Mouse (Mus musculus): Measurements from ENCODE around the gene Plbd2.
"Not testable (repeated sequence)": the region's sequence is repeated elsewhere in the genome, so short reads cannot be mapped to it uniquely, and the experiment has no call there.

Gene Plbd2

DNA sequence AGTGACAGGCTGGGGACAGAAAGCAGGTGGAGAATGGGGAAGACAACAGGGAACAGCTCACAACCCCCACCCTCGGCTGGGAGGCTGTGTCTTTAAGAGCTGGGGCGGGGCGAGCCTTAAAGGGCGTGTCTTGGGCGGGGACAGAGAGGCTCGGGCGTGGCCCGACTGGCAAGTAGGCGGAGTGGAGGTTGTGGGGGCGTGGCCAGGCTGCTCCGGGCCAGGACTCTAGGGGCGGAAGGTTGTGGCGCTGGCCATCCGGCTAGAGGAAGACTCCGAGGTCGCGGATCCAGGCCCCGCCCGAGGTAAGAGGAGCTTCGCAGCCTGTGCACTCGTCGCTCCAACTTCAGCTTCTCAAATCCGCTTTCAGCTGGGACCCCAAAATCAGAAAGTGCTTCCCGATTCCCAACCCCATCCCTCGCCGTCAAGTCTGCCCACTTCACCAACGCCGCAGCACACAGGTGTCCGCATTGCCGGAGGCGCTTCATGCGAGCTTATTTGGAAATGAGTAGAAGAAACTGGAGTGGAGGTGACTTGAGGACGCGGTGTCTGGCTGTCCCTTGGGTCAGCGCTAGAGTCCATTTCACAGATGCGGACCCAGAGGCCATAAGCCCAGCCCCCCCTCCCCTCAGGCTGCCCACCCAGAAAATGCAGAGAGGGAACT lies 7.7 kb upstream of the Plbd2 start, which contains the start of gene Slc8b1:
Gene Slc8b1 (plus strand): TSS at position 187 of the 661 bp plus-strand sequence.
- peak; percentile 99 for DNase-seq

DNA sequence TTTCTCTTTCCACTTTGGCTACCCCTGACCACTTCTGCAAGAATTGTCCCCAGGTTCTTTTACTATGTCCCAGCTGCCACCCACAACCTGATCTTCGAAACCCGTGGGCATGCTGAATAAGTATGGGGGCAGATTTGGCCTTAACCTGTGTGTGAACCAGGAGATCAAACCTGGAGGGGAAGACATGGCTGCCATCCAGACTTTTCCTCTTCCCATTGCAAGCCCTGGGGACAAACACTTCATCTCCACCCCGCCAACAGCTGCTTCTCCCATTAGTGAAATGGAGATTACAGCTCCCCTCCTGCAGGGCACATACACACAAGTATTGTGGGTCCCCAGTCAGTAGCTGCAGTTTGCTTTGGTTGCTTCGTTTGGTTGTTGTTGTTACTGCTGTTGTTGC lies 3.9 kb upstream of the Plbd2 start:
- peak; percentile 95 for DNase-seq

DNA sequence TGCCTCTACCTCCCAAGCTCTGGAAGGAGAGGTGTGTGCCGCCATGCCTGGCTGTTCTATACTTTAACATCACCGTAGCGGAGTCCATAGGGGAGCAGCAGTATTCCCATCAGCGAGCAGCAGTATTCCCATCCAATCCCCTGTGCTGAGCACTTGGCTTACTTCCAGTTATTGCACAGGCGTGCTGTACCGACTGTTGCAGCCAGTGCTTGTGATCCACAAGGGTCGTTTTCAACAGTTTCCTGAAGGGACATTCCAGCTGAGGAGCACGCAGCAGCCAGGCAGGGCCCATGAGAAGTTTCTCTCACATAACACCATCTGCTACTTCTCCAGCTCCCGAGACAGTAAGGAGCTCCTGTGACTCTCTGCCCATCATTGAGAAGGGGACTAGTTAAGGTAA lies 3.1 kb upstream of the Plbd2 start:
- peak; percentile 84 for DNase-seq

DNA sequence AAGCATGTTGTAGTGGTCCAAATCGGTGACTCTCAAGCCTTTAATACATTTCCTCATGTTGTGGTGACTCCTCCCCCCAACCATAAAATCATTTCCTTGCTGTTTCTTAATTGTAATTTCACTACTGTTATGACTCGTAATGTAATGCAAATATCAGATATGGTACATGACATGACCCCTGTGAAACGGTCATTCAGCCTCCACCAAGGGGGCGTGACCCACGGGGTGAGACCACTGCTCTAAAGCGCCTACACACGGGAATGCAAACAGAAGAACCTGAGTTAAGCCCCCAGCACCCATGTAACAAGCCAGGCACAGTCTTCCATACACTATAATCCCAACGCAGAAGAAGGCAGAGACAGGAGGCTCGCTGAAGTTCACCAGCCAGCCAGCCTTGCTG lies 2.4 kb upstream of the Plbd2 start:
- DNase-seq, result peak; percentile 92

DNA sequence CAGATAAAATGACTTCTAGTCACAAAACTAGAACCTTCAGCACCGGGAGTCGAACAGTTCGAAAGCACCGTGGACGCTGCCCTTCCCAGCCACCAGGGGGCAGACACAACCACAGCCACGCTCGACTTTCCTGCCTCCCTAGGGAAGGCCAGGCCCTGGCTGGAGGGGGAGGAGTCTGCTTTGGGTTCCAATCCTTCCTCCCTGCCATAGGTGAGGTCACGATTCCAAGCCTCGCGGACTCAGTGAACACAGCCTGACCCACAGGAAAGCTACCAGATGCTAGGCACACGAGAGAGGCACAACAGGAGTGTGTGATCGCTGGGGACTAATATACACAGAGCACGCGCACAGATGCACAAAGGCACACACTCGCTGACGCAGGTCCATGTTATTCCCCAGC lies 1.9 kb upstream of the Plbd2 start:
- peak; percentile 98 for DNase-seq

DNA sequence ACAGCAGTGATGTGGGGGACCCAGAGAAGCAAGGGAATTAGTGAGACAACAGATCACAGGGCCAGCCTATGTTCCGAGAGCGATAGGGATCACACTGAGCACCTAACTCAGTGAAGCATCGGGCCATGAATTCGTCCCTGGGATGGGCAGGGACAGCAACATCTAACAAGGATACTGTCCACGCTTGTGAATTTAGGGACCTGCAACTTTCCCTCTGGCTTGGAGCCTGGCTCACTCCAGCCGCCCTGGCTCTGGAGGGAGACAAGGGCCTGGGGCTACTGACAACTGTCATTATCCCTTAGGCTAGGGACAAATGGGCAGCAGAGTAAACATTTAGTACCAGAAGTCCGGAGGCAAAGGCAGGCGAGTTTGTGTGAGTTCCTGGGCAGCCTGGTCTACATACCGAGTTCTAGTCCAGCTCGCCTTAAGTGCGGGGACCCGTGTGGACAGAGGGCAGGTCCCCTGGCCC lies 716 bp downstream of the Plbd2 start:
- no peak for DNase-seq

DNA sequence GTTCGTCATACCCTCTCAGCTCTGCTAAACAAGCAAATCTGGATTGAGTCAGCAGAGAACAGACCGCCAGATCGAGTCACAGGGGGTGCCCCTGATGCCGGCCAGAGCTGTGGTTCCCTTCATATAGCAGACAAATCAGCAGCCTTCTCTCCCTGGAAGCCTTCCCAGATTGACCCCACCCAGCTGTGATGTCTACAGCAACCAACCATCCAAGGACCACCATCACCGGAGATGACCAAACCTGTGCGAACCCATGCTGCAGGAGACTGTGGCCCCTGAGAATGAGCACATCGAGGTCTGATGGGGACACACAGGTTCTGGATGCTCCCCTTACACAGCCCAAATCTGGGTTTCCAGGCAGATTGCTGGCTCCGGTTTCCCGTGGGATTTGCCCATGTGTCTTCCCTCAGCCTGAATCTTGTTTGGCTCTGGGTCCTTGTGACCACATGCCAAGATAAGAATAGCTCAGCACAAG lies 1.2 kb downstream of the Plbd2 start:
- DNase-seq, result peak; percentile 93

DNA sequence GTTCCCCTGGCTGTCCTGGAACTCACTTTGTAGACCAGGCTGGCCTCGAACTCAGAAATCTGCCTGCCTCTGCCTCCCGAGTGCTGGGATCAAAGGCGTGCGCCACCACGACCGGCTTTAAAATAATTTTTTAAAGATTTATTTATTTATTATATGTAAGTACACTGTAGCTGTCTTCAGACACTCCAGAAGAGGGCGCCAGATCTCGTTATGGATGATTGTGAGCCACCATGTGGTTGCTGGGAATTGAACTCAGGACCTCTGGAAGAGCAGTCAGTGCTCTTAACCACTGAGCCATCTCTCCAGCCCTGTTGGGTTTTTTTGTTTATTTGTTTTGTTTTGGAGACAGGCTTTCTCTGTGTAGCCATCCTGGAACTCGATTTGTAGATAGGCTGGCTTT lies 2.8 kb downstream of the Plbd2 start:
- DNase-seq, result not testable (repeated sequence)

DNA sequence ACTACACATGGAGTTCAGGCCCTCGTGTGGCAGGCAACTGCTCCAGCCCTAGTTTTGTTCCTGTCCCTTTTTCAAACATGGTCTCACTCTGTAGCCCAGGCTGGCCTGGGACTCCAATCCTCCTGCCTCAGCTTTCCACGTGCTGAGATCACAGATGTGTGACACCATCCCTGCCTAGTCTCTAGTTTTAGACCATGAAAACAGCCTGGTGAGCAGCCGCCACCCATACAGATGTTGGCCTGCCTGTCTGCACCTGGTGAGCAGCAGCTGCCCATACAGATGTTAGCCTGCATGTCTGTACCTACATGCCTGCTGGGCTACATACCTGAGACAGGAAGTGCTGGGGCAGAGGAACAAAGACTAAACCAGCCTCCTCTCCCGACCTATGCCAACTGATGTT lies 4.2 kb downstream of the Plbd2 start:
- DNase-seq, result no peak

DNA sequence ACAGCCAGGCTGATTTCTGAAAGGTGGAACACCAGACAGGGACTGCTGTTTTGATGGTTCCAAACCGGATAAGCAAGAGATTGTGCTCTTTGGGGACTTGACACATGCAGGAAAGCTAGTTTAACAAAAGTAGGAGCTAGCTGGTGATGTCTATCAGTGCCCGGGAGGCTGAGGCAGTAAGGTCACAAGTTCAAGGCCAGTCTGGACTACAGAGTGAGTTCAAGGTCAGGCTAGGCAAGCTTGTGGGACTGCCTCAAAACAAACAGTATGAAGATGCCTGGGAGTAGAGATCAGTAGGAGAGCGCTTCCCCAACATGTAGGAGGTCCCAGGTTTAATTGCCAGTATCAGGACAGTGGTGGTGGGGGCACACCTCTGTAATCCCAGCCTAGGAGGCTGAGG lies 6.4 kb downstream of the Plbd2 start:
- DNase-seq, result no peak

DNA sequence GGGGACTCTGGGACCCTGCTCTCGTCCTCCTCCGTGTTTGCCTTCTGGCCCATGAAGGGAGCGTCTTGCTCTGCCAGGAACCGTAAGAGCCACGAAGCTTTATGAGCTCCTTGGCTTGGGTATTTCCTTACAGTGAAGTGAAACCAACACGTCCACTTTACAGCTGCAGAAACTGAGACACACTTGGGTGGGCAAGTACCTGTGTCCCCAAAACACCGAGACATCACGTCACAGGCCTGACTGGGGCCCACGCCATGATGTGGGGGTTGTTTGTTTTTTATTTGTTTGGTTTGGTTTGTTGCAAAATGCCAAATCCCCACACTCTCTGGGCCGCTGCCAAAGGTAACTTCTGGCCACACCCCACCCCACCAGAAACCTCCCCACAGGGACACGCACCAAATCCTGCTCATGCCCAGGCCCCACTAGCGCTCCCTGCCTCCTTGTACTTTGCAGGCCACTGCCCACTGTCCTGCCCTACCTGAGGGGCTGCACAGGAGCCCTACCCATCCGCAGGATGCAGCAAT lies 7.7 kb downstream of the Plbd2 start:
- no peak for DNase-seq

DNA sequence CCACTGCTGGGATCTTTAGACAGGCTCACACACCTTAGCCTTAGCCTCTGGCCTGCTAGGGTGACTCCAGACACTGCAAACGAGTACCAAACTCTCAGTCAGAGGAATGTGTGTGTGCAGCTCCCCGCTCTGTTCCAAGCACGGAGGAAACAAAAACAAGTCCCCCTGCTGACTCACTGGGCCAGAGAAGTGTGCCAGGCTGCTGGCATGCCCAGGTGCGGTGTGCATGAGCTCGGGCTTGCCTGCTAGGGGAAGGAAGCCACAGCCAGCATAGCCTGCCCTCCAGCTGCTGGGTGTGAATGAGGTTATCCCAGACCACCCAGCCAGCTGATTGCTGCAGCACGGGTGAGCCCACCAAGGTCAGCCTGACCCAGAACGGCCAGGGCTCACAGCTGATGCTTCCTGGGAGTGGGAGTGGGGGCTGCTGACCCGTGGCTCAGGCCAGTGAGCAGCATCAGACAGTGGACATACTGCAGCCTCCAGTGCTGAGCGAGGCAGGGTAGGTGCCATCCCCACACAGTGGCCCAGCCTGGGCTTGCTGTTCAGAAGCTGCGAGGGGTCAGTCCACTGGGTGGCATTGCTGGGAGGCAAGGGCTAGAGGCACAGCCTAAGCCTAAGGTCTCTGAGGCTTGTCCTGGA lies 8.2 kb downstream of the Plbd2 start:
- peak; percentile 95 for DNase-seq

DNA sequence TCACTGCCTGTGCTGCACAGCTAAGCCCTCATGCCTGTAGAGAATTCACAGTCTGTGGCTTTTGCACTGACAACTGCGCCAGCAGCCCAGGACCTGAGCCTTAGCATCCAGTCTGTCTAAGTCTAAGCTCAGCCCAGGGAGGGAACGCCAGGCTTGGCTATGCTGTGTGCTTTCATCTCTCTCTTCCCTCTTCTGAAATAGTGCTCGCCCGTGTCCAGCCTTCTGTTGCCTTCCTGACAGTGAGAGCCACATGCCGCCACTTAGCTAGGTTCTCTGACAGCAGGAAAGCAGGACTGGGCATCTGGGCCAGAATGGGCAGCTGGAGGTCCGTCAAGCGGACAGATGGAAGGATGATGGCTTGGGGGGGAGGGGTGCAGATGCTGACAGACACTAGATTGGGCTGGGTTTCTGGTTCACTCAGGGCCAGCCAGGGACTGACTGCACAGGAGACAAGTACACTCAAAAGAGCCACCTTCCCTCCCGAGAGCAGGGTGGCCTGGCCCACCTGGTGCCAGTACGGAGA lies 9.5 kb downstream of the Plbd2 start:
- no peak for DNase-seq

DNA sequence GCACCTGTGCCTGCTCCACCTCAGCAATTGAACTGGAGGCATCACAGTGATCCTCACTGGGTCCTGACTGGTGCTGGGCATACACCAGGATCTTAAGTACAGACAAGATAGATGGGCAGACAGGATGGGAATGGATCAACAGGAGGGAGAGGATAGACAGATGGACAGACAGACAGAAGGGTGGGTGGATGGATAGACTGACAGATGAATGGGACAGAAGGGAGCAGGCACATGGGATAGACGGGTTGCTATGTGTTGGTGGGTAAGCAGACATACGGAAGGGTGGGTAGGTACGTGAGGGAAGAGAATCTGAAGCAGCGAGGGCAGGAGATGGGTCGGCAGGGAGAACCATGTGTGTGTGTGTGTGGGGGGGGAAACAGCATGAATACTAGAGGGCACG lies 10.0 kb downstream of the Plbd2 start:
- DNase-seq, result no peak

DNA sequence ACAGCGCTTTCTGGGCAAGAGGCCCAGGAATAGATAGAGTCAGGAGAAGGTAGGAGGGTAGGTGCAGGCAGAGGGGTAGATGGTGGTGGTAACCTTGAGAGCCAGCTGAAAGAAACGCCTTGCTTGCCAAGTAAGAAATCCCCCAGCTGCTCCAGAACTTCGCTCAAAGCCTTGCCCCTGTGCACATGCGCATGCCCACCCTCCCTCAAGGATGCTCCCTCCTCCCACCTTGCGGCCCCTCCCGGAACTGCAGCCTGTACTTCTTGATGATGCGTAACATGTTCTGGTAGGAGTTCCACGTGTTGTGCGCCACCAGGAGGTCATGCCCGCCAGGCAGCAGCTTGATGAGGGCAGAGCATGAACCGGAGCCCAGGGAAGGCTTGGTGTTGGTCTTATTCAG lies 11.0 kb downstream of the Plbd2 start:
- DNase-seq, result no peak

DNA sequence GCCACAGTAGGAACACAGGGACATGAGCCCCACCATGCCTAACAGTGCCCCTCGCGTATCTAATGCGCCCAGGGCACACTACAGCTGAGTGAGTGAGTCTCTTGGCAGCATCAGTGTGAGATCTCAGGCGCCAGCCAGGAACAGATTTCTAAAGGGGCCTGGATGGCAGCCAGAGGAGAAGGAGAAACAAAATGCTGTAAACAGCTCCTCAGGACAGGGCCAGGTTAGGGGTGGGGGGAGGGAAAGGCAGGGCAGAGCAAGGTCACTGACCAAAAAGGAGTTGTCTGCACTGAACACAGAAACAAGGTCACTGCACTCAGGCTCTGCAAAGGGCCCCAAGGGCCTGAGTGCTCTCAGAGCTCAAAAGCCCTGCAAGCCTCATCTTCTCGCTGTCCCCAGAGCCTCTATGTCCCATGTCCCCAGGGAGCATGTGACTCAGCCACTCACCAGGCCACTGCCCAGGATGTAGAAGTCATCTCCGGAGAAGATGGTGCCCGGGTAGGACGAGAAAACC lies 12.7 kb downstream of the Plbd2 start:
- DNase-seq, result peak; percentile 94

DNA sequence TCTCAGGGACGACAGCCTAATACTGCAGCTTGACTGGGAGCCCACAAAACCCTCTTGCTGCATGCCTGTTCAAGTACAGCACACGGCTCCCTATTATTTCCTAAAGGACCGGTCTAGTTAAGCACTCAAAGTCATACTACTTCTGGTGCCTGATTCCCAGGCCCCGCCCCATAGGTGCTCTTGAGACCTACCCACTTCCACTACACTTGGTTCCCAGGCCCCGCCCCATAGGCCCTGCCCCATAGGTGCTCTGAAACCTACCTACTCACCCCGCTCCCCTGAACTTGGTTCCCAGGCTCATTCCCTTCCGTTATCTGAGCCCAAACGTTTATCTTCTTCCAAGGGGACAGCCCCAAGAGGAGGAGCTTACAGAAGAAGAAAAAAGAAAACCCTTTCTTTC lies 15.6 kb downstream of the Plbd2 start:
- DNase-seq, result no peak

DNA sequence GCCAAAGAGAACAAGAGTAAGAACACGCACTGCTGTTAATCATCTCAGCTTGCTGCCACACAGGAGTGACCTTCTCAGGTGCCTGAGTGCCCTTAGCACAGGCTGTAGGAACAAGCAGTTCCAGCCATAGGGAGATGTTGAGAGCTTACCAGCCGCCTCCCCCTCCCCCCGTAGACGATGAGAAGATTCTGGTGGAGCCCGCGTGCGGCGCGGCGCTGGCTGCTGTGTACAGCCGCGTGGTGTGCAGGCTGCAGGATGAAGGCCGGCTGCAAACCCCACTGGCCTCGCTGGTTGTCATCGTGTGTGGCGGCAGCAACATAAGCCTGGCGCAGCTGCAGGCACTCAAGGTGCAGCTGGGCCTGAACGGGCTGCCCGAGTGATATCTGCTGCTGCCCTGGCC lies 20.0 kb downstream of the Plbd2 start:
- peak; percentile 88 for DNase-seq

DNA sequence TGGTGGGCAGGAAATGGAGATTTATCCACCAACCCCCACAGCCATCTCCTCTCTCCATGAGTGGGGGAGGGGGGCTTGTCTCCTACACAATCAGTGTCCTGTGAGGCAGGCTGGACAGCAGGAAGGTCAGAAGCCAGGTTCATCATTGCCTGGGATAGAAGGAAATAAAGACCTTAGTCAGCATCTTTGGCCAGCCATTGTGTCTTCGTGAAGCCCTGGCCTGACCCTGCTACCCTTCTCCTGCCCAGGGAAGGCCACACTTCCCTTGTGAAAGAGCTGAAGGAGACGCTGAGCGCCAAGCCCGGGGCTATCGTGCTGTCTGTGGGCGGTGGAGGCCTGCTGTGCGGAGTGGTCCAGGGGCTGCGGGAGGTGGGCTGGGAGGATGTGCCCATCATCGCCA lies 22.2 kb downstream of the Plbd2 start:
- DNase-seq, result no peak

DNA sequence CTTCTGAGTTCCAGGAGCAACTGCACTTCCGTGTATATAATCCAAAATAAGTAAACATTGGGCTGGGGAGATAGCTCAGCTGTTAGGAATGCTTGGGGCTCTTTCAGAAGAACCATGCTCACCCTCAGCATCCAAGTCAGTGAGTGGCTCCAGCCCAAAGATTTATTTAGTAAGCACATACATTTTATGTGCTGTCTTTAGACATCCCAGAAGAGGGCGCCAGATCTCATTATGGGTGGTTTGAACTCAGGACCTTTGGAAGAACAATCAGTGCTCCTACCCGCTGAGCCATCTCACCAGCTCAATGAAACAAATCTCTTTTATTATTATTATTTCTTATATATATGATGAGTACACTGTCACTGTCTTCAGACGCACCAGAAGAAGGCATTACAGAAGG lies 23.9 kb downstream of the Plbd2 start:
- no peak for DNase-seq

DNA sequence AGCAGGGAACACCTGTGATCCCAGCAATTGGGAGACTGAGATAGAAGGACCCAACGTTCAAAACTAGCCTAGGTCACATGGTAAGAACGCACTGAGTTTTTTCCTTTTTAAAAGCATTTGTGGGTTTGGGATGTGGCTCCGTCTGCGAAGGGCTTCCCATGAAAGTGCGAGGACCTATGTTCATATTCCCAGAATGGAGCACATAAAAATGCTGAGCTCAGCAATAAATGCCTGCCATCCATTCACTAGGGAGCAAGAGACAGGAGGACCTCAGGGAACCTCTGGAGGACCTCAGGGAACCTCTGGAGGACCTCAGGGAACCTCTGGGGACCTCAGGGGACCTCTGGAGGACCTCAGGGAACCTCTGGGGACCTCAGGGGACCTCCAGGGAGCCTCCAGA lies 25.4 kb downstream of the Plbd2 start:
- DNase-seq, result no peak

DNA sequence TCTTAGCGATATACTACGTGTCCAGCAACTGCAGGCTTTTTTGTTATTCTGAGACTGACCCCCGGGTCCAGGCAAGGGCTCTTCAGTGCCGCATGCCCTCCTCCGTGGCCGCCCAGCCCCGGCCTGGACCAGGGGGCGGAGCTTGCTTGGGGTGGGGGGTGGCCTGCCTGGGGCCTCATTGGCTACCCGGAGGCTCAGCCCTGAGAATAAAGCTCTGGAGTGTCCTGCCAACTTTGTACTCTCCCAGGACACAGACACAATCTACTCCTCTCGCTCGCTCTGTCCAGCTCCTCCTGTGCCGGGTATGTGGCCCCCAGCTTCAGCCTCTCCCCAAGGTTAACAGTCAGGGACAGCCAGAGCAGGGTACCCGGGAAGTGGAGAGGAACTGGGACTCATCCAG lies 27.1 kb downstream of the Plbd2 start, which contains the start of gene Sds:
Gene Sds (plus strand): TSS at position 231 of the 400 bp plus-strand sequence.
- peak; percentile 83 for DNase-seq

DNA sequence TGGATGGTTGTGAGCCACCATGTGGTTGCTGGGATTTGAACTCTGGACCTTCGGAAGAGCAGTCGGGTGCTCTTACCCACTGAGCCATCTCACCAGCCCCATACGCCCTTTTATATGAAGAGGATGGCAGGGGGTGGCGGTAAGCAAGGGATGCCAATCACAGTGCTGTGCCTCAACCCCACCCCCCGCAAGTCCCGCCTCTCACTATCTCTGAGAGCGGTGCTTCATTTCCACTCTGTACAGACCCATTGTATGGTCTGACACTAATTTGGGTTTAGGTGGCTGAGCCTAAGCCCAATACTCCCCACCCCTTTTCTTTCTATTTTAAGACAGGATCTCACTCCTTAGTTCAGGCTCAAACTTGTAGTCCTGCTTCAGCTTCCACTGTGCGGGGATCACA lies 27.6 kb downstream of the Plbd2 start:
- peak; percentile 85 for DNase-seq

DNA sequence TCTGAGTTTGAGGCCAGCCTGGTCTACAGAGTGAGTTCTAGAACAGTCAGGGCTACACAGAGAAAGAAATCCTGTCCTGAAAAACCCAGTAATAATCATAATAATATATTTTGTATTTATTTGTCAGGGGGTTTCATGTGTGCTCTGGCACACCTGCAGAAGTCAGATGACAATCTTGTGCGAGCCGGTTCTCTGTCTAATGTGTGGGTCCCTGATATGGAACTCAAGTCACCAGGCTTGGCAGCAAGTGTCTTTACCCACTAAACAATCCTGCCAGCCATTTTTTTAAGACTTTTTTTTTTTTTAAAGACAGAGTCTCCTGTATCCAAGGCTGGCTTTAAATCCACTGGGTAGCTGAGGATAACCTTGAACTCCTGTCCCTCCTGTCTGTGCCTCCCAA lies 30.1 kb downstream of the Plbd2 start:
- DNase-seq, result no peak

Data from heart, adult 11 months (tissue).